9 mouse cellular contexts compared by ENCODE assay signal in genomic region chr3:39814814-39815213, GRCm38 (mm10).
DNase-seq lines count a peak whose midpoint lies in the region; ATAC-seq and TF ChIP-seq lines count a peak whose summit lies in the region.
"Had no signal": no experiment of that assay in that cellular context is flagged by ENCODE, and none has a peak within 500 bp of the region (broad histone marks: within the 10 kb centered on the region; RNA-seq: fewer than 3 reads in every experiment).

No protein-coding gene starts in this region.

- H3K36me3 ChIP-seq in intestine, embryonic 14.5 days (ENCODE audit: control insufficient read depth, insufficient read depth, low read length), result no peaks in the 10 kb centered on the region
- H3K36me3 ChIP-seq in intestine, embryonic 16.5 days (ENCODE audit: control insufficient read depth, insufficient read depth, low read length), result no peaks in the 10 kb centered on the region
- H3K36me3 ChIP-seq in midbrain, embryonic 15.5 days (replicated peaks), result no peaks in the 10 kb centered on the region

- H3K9ac ChIP-seq in intestine, embryonic 14.5 days (ENCODE audit: low read length), result no peak overlapping the region
- no peak overlapping the region for H3K9ac ChIP-seq in intestine, embryonic 16.5 days (ENCODE audit: low read depth, low read length)
- no peak overlapping the region for H3K9ac ChIP-seq in midbrain, embryonic 15.5 days

- no peak for ATAC-seq in intestine, embryonic 14.5 days (replicated peaks; ENCODE audit: low FRiP score, low TSS enrichment, low read depth)
- ATAC-seq in intestine, embryonic 16.5 days, result no peak
- ATAC-seq in midbrain, embryonic 15.5 days (replicated peaks), result peak; percentile 76

- H3K27me3 ChIP-seq in intestine, embryonic 14.5 days (replicated peaks; ENCODE audit: control insufficient read depth, insufficient read depth, low read length), result no peaks in the 10 kb centered on the region
- H3K27me3 ChIP-seq in intestine, embryonic 16.5 days (replicated peaks; ENCODE audit: control insufficient read depth, insufficient read depth, low read length), result no peaks in the 10 kb centered on the region
- no peaks in the 10 kb centered on the region for H3K27me3 ChIP-seq in midbrain, embryonic 15.5 days (replicated peaks)

- no peaks in the 10 kb centered on the region for H3K4me1 ChIP-seq in intestine, embryonic 14.5 days (replicated peaks; ENCODE audit: control insufficient read depth, insufficient read depth, low read length)
- no peaks in the 10 kb centered on the region for H3K4me1 ChIP-seq in intestine, embryonic 16.5 days (ENCODE audit: control insufficient read depth, insufficient read depth, low read length)
- H3K4me1 ChIP-seq in midbrain, embryonic 15.5 days, result no peaks in the 10 kb centered on the region

- H3K9me3 ChIP-seq in intestine, embryonic 14.5 days (ENCODE audit: control insufficient read depth, low read length), result no peaks in the 10 kb centered on the region
- no peaks in the 10 kb centered on the region for H3K9me3 ChIP-seq in intestine, embryonic 16.5 days (ENCODE audit: control insufficient read depth, low read length)
- no peaks in the 10 kb centered on the region for H3K9me3 ChIP-seq in midbrain, embryonic 15.5 days

- intact Hi-C loops in heart, postnatal 36 days (cut with DNase I), result loop anchor here (1.0 to 10.0 kb wide), 5 partner anchors 422 to 1590 kb away; no protein-coding TSS in a partner anchor
- intact Hi-C loops in left cerebral cortex, adult 2 months (cut with DNase I), result loop anchor here (1.0 to 10.0 kb wide), 3 partner anchors 430 to 931 kb away; no protein-coding TSS in a partner anchor

- no peak overlapping the region for H3K4me2 ChIP-seq in intestine, embryonic 14.5 days (ENCODE audit: low read length)
- no peak overlapping the region for H3K4me2 ChIP-seq in intestine, embryonic 16.5 days (ENCODE audit: low read depth, low read length)
- H3K4me2 ChIP-seq in midbrain, embryonic 15.5 days, result no peak overlapping the region

- DNase-seq in intestine, embryonic 14.5 days (ENCODE audit: low spot score), result peak; percentile 63
- peak; percentile 75 for DNase-seq in adipocyte (ENCODE audit: low spot score)
- DNase-seq in embryo, embryonic 9.5 days (ENCODE audit: extremely low spot score), result peak; percentile 51
- DNase-seq in heart, postnatal 36 days, result peak; percentile 35 to 48
- peak; percentile 57 to 58 for DNase-seq in left cerebral cortex, adult 2 months (ENCODE audit: extremely low spot score in 1 of 2, low spot score in 2 of 2)
- no peak for DNase-seq in natural killer cell, adult 2 months (ENCODE audit: low spot score in 2 of 2)

- 21% methylated on average over 6 of the region's 6 CpGs for WGBS in intestine, embryonic 14.5 days
- WGBS in intestine, embryonic 16.5 days, result 19% methylated on average over 6 of the region's 6 CpGs
- 23% methylated on average over 6 of the region's 6 CpGs for WGBS in midbrain, embryonic 15.5 days

- no peak overlapping the region for H3K27ac ChIP-seq in intestine, embryonic 14.5 days (ENCODE audit: low read depth)
- H3K27ac ChIP-seq in intestine, embryonic 16.5 days (ENCODE audit: low read length), result no peak overlapping the region
- H3K27ac ChIP-seq in left cerebral cortex, adult 2 months, result no peak overlapping the region
- no peak overlapping the region for H3K27ac ChIP-seq in midbrain, embryonic 15.5 days
- H3K27ac ChIP-seq: macrophage had no signal

- H3K4me3 ChIP-seq in intestine, embryonic 14.5 days (ENCODE audit: low read depth, low read length), result no peak overlapping the region
- H3K4me3 ChIP-seq in intestine, embryonic 16.5 days (ENCODE audit: low read length), result no peak overlapping the region
- H3K4me3 ChIP-seq in left cerebral cortex, adult 2 months, result no peak overlapping the region
- no peak overlapping the region for H3K4me3 ChIP-seq in midbrain, embryonic 15.5 days

- TF ChIP-seq CTCF in left cerebral cortex, adult 2 months (IDR thresholded peaks at IDR 0.05), result peak; percentile 93

Comparison
In these comparisons a context has a peak if more than half of its experiments do, and no peak if none do; other contexts are left out.
1. DNase-seq: peak in intestine, embryonic 14.5 days (single experiment), adipocyte (single experiment), embryo, embryonic 9.5 days (single experiment), heart, postnatal 36 days (2 of 2) and left cerebral cortex, adult 2 months (2 of 2); none in natural killer cell, adult 2 months (0 of 2).